Mouse (Mus musculus): ENCODE data around the gene Pex6. TPM values are rescaled to one million over a fixed set of nuclear protein-coding genes. Genes with fewer than 3 reads are reported as not detected.

Gene Pex6
- 22.8 and 23.3 TPM in 2 replicates for polyA plus RNA-seq (2015; fragmentation: Nextera tagmentation; extraction: Ambion mirVana)

DNA sequence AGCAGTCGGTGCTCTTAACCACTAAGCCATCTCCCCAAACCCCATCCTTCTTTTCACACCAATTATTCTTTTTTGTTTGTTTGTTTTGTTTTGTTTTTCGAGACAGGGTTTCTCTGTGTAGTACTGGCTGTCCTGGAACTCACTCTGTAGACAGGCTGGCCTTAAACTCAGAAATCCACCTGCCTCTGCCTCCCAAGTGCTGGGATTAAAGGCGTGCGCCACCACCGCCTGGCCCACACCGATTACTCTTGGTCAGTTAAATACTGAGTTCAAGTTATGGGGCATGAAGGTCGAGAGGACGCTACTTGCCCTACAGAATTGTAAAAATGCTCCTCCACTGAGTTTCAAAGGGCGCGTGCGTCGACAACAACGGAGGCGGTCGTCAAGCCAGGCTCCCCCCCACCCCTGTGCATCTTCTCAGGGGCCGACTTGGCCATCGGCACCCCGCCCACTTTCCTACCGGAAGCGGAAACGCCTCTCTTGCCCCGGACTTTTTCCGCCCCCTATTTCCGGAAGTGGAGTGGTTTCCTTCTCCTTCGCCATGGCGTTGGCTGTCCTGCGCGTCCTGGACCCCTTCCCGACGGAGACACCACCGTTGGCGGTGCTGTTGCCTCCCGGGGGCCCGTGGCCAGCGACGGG lies at the start of gene Pex6:
Pex6 (plus strand) TSS at position 505 of the 639 bp plus-strand sequence.
- DNase-seq (ENCODE audit: low spot score): peak; percentile 94

DNA sequence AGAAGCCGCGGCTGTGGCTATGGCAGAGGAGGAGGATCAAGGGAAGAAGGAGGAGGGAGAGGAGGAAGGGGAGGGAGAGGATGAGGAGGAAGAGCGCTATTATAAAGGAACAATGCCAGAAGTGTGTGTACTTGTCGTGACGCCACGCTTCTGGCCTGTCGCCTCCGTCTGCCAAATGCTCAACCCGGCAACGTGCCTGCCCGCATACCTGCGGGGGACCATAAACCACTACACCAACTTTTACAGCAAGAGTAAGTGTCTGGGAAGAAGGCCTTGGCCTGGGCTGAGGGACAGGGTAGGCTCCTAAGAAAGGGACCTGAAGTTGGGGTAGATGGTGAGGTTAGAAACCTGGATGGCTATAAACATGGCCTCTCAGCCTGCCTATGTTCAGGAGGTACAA lies 49.3 kb upstream of the Pex6 start:
- no peak for DNase-seq (ENCODE audit: low spot score)

DNA sequence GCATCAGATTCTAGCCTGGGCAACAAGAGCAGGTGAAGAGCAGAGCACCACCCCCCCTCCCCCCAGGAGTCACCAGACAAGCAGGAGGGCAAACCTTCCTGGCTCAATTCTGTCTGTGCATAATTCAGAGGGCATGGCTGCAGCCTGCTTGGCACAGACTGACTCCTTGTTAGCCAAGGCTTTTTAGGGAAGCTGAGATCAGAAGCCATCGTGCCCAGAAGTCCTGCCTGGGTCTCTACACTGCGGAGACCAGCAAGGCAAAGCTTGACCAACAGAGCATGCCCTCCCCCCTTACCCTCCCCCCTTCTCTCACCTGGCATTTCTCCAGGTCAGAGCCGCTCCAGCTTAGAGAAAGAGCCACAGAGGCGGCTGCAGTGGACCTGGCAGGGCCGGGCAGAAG lies 48.5 kb upstream of the Pex6 start:
- DNase-seq (ENCODE audit: low spot score): no peak

DNA sequence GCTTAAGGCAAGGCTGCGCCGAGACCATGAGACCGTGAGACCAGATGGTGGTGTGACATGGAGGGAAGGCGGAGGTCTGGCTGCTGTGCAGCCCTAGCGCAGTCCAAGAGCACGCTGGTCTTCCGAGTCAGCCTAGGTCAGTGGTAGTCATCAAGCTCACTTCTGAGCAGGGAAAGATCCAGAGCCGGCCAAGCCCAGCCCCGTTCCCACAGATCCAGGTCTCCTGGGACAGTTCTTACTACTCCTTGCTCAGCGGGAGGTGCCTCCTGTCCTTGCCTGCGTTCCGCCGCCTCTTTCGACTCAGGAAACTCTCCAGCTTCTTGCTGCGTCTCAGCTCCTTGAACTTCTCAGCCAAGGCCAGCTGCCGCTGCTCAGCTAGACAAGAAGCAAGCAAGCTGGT lies 43.6 kb upstream of the Pex6 start:
- no peak for DNase-seq (ENCODE audit: low spot score)

DNA sequence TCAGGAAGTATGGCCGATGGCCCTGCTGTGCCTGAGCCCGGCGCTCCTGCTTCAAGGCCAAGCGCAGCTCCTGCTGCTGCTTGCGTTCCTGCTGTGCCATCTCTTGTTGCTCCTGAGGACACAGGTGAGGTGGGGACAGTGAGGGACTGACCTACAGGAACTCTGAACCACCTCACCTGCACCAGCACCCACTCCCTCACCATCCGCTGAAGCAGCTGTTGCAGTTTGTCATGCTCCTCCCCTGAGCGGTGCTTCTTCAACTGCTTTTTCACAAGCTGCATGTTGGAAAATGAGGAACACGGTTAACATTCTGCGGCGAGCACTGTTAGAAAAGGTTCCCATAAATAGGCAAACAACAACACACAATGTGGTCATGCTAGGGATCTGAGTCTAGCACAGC lies 41.4 kb upstream of the Pex6 start:
- no peak for DNase-seq (ENCODE audit: low spot score)

DNA sequence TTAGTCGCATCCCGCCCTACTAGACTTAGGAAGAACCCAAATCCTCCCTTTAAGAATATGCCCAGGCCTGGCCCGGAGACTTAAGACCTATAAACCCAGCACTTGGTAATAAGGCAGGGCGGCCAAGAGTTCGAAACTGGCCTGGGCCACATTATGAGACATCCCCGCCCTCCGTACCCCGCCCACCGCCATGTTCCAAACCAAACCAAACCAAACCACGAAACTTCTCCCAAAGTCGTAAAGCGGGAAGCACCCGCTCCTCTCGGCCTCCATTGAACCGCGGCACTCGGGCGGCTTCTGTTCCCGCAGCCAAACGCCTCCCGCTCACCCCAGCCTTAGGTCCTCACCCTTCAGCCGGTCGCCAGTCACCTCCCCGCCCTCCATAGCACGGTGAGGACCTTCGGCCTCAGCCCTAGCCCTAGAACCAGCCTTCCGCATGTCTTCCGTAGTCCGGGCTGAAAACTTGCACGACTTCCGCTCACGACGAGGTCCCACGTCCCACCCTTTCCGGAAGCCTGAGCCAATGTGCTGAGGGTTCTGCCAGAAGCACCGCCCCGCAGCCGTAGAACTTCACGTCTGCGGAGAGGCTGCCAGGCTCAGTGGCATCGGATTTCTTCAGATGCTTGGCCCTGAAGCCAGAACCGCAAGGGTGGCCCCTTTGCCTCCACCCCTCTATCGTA lies 37.3 kb upstream of the Pex6 start, which contains the start of gene Rrp36:
Rrp36 (minus strand) TSS at position 503 of the 680 bp plus-strand sequence.
- DNase-seq (ENCODE audit: low spot score): peak; percentile 92

DNA sequence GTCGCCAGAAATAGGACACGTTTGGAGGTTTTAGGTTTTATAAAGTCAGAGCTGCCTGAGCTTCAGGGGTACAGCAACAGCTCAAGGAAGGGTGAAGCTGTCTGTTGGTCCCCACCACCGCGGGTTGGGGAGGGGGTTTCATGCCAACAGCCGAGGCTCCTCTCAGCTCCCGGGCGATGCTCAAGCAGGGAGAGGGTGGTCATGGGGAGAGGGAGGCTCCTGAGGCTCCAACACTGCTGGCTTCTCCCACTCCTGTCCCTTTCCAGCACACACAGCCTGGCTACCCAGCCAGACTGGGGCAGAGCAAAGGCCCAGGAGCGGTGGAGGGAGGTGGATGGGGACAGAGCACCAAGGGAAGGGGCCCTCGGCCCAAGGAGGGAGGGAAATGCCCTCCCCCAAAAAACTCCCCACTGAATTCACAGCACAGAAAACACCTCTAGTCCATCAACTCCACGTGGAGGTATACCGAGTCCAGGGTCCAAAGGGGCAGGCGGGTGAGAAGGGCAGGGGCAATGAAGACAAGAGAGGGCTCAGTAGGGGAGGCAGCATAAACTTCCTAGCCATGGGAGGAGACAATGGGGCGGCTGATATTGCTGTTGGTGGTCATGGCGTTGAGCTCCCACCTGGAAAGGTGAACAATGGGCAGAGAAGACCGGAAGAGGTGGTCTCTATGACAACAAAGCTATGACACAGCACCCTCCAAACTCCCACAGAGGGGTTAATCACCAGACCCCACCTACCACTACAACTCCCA lies 36.6 kb upstream of the Pex6 start:
- no peak for DNase-seq (ENCODE audit: low spot score)

DNA sequence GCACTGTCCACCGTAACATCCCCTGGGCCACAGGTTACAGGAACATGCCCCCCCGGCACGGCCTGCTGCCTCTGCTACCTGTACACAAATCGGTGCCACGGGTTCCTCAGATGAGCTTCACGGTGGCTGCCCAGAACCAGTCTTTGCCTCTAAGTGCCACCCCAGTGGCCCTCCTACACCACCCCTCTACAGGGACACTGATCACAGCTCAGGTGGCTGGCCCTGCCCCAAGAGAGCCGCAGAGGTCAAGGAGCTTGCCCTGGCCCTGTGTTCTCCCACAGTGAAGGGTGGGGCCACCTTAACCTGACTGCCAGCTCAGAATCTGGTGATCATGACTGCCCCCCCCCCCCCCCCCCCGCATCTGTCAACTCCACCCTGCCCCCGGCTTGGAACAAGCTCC lies 32.8 kb upstream of the Pex6 start, which contains the start of gene Mea1:
Mea1 (plus strand) TSS at position 378 of the 400 bp plus-strand sequence.
- DNase-seq (ENCODE audit: low spot score): no peak

DNA sequence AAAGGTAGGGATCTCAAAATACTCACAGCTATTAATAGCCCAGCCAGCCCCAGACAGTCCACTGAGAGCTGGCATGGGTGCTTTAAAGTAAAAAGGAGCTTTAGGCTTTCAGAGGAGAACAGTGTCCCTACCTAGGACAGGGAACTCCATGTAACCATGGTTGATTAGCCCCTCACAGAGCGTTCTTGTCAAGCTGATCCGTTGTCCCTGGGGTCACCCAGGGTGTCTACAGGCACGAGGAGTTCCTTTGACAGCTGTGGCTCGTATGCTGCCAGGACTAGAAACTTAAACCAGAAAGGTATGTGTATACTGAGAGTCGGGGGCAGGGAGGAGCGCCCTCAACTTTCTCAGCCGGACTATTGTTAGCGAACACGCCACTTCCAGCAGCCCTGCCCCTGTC lies 32.4 kb upstream of the Pex6 start:
- DNase-seq (ENCODE audit: low spot score): no peak

DNA sequence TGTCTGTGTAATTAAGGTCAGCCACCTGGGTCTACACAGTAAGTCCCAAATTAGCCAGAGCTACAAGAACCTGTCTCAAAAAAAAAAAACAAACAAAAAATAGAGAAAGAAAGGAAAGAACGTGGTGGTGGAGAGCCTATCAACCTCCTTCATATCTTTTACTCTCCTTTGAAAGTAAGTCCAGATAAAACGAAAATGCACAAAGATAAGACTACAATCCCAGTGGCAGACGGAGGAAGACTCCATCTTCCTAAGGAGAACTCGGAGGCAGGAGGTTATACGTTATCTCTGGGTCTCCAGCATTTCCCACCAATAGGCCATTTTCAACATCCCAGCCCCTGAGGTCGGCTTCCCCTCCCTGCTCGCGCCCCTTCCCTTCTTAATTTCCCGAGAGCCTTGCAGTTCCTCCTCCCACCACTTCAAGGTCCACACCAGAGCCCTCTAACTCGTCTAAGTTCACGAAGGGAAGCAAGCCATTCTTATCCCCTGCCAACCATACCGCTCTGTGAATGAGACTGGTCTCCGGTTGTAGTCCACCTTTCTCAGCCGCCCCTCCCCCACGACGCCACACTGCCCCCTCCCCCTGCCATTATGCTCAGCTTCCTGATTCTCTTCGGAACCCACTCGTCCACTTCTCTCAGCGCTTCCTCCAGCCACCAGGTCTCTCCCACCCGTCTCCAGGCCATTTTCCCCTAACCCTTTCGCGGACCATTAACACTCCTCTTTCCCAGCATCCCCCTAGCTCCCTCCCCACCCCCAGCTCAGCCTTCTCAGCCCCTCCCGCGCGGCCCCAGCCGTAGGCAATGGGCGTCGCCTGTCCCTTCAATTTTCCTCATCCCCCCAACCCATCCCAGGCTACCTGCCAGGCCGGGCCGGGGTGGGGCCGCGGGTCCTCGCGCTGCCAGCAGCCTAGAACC lies 31.2 kb upstream of the Pex6 start:
- peak; percentile 53 for DNase-seq (ENCODE audit: low spot score)

DNA sequence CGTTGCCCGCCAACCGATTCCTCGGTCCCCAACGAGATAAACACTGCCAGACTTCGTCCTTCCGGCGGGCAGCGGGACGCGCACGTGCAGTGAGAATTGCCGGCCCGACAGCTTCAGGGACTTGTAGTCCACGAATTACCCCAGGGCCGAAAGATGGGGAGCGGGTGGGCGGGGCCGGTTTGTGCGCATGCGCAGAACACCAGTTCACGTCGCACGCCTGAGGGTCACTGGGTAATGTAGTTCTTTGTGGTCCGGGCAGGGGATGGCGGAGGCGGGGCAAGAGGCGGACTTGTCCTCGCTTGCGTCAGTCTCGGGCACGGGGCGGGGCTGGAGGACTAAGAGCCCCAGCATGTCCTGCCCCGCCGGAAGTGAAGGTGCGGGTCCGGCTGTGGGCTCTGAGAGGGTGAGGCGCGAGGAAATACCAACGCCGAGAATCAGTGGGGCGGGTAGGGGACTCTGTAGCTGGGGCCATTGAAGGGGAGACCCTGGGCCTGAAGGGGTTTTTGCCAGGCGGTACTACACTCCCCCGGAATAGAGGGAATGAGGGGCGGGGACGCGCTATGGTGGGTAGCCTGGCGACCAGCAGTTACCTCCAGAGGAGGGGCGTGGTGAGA lies 30.4 kb upstream of the Pex6 start, which contains the start of gene Klhdc3:
Klhdc3 (minus strand) TSS at position 155 of the 614 bp plus-strand sequence.
- DNase-seq (ENCODE audit: low spot score): peak; percentile 99

DNA sequence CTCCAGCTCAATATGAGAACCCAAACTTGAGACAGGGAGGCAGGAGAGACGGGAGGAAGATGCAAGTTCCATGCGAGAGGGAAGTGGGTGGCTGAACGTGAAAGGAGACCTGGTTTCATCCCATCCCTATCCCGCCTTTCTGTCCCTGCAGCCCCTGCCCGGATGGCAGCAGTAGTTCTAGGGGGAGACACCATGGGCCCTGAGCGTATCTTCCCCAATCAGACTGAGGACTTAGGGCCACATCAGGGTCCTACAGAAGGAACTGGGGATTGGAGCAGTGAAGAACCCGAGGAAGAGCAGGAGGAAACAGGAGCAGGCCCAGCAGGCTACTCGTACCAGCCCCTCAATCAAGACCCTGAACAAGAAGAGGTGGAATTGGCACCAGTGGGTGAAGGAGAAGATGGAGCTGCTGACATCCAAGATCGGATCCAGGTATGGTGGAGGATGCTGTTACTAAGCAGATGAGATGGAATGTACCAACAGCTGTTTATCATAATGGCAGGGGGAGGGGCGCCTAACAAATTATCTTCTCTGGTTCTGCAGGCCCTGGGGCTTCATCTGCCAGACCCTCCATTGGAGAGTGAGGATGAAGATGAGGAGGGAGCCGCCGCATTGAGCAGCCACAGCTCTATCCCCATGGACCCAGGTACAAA lies 29.7 kb upstream of the Pex6 start:
- no peak for DNase-seq (ENCODE audit: low spot score)

DNA sequence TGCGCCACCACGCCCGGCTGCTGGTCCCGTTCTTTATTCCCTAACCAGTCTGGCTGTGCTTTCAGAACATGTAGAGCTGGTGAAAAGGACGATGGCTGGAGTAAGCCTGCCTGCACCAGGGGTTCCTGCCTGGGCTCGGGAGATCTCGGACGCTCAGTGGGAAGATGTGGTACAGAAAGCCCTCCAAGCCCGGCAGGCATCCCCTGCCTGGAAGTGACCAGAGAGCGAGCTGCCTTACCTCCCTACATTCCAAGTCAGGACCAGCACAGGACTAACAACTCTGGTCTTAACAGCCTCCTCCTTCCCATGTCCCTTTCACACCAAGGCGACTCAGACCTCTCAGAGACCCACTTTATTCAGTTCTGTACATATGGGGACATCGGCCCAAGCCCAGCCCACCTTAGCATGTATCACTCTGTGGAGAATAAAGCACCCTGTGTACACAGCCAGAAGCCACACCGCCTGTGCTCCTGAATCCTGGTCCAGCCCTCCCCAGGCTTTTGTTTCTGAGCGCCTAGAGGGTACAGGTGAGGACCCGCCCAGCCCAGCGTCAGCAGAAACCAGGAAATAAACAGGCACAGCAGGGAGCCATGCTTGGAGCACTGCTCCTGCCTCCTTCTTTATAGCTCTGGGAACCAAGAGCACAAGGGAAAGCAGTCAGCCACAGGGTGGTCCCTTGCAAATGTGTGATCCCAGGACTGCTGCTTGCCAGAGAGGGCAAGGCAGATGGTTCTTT lies 28.4 kb upstream of the Pex6 start:
- DNase-seq (ENCODE audit: low spot score): no peak

DNA sequence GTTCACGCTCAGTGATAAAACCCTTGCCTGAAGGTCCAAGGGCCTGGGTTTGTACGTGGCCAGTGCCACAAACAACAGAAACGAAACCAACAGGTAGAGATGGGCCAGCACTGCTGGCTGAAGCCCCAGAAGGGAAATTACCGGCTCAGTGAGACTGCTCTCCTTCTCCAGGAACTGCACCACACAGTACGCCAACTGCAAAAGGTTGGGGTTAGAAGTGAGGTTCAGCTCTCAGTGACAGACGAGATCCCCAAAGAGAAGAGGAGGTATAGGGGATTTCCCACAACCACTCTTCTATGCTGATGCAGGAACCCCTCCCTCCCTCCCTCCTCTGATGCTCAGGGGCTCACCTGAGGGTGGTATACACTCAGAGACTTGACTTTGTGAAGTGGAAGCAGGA lies 25.4 kb upstream of the Pex6 start:
- DNase-seq (ENCODE audit: low spot score): no peak

DNA sequence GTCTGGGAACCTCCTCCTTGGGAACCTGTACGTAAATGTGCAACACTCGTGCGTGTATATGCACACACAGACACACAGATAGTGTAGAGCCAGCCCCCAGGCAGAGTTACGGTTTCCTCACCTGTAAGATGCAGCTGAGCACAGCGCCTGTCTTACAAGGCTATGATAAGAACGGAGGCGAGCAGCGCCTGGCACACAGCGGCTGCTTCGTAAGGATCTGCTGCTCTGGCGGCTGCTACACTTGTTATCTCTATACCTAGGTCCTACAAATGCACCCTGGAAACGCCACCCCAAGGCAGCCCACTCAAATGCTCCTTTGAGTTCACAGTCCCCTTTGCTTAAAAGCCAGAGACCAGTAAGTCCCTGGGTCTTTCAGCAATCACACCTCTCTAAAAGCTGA lies 20.6 kb upstream of the Pex6 start:
- DNase-seq (ENCODE audit: low spot score): no peak

DNA sequence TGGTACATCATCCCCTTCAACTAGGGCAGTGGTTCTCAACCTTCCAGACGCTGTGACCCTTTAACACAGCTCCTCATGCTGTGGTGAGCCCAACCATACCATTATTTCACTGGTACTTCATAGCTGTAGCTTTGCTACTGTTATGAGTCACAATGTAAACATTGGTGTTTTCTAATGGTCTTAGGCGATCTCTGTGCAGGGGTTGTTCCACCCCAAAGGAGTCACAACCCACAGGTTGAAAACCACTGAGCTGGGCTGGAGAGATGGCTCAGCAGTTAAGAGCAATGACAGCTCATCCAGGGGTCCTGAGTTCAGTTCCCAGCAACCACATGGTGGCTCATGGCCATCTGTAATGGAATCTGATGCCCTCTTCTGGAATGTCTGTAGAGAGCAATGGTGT lies 19.9 kb upstream of the Pex6 start:
- no peak for DNase-seq (ENCODE audit: low spot score)

DNA sequence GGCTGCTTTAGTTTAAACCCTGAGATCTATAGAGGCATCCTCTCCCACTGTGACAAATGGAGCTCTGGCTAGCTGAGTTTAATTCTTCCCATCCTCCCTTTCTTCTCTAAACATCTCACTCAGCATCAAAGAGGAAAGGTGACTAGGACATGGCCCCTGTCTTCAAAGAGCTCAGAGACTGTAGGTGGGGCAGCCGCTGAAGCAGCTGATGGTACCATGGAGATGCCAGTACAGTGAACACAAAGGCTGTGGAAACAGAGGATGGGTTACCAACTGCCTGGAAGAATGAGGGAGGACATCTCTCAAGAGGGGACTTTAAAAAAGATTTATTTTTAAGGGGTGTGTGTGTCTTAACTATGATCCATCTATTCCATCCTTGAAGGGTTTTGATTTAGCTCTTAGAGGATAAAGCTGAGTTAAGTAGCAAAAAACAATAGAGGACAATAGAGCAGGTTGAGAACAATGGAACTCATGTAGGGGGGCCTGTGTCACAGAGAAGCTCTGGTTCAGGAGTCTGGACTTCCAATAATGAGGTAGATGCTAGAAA lies 16.7 kb upstream of the Pex6 start:
- no peak for DNase-seq (ENCODE audit: low spot score)

DNA sequence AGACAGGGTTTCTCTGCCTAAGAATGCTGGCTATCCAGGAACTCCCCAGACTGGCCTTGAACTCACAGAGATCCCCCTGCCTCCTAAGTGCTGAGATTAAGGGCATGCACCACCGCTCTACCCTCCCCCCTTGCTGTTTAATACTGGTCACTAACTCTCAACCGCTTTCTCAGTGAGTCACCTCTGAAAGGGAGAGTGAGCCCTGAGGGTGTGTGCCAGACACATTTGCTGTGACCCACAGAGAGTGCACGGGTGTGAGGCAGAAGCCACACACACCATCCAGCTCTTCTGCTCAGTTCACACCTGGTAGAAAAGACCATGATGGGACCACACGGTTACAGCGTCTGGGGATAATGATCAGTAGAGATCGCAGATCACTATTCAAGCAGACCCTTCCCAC lies 12.7 kb upstream of the Pex6 start:
- DNase-seq (ENCODE audit: low spot score): no peak

DNA sequence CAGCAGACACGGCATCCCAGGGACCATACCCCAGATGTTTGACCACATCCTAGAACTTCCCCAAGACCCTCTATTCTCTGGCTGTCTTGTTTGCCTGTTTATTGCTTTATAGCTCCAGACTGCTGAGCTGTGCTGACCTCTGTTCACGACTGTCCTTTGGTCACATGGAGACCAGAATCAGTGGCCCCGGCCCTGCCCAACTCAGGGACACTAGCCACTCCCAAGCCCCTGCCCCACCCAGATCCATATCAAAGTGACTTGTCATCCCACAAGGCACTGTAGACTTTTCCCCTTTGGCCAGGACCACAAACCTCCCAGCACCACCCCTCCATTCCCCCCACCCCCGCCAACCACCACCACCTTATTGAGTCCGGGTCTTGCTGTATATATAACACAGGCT lies 12.0 kb upstream of the Pex6 start:
- no peak for DNase-seq (ENCODE audit: low spot score)
